Mouse (Mus musculus): ENCODE measurements around the gene Gm49354. TPM values are rescaled to one million over a fixed set of nuclear protein-coding genes. Genes with fewer than 3 reads are reported as not detected.

Gm49354 gene
- polyA plus RNA-seq, 2 experiments = not detected

GRCm38 (mm10) chr13:59746711-59747110 is 35.3 kb downstream of the Gm49354 start, which contains the start of gene 1700014D04Rik:
Gene 1700014D04Rik (minus strand): TSS chr13:59746752.
- no peak for ATAC-seq (ENCODE audit: low FRiP score, low read depth)
- Histone ChIP-seq H3K9me3 (ENCODE audit: control insufficient read depth, low read length) (no peaks in the 10 kb centered on the region), H3K9ac (ENCODE audit: low read depth, low read length, severe bottlenecking) (no peak within 1 kb of the TSS), H3K4me1 (ENCODE audit: control insufficient read depth, insufficient read depth, low read length) (no peaks in the 10 kb centered on the region), H3K4me2 (replicated peaks; ENCODE audit: low read depth, low read length, severe bottlenecking) (no peak within 1 kb of the TSS), H3K27ac (replicated peaks; ENCODE audit: low read depth, low read length) (no peak within 1 kb of the TSS), H3K27me3 (ENCODE audit: control insufficient read depth, insufficient read depth, low read length) (no peaks in the 10 kb centered on the region), H3K4me3 (replicated peaks; ENCODE audit: low read length) (no peak within 1 kb of the TSS), H3K36me3 (ENCODE audit: control insufficient read depth, insufficient read depth, low read length) (no peaks in the 10 kb centered on the region)
- DNase-seq (ENCODE audit: low spot score) = no peak
- 78% methylated on average over 9 of the region's 9 CpGs for whole genome bisulfite sequencing
- no peak for TF ChIP-seq POLR2A (IDR thresholded peaks at IDR 0.05; ENCODE audit: borderline replicate concordance, extremely low read depth, insufficient read depth, insufficient read length)

GRCm38 (mm10) chr13:59746164-59746563 is 35.9 kb downstream of the Gm49354 start:
- DNase-seq (ENCODE audit: low spot score) (no peak), ATAC-seq (ENCODE audit: low FRiP score, low read depth) (no peak)
- Histone ChIP-seq H3K36me3 (ENCODE audit: control insufficient read depth, insufficient read depth, low read length) (no peaks in the 10 kb centered on the region), H3K27ac (replicated peaks; ENCODE audit: low read depth, low read length) (no peak overlapping the region), H3K4me3 (replicated peaks; ENCODE audit: low read length) (no peak overlapping the region), H3K9ac (ENCODE audit: low read depth, low read length, severe bottlenecking) (no peak overlapping the region), H3K4me2 (replicated peaks; ENCODE audit: low read depth, low read length, severe bottlenecking) (no peak overlapping the region), H3K27me3 (ENCODE audit: control insufficient read depth, insufficient read depth, low read length) (no peaks in the 10 kb centered on the region), H3K4me1 (ENCODE audit: control insufficient read depth, insufficient read depth, low read length) (no peaks in the 10 kb centered on the region), H3K9me3 (ENCODE audit: control insufficient read depth, low read length) (no peaks in the 10 kb centered on the region)
- no peak for TF ChIP-seq POLR2A (IDR thresholded peaks at IDR 0.05; ENCODE audit: borderline replicate concordance, extremely low read depth, insufficient read depth, insufficient read length)
- WGBS = 71% methylated on average over 6 of the region's 6 CpGs

DNA sequence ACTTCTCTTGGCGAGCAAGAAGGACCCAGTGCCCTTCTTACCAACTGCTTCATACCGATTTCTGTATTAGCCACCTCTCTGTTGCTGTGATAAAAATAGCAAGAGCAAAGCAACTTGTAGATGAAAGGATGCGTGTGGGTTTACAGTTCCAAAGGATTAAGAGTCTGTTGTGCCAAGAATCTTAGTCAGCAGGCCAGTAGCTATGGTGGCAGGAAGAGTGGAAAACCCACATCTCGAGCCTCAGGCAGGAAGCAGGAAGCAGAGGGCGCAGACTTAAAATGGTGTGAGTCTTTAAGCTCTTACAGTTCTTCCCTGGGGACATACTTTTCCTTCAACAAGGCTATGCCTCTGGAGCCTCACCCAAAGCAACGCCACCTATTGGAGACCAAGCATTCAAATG is 36.6 kb downstream of the Gm49354 start:
- TF ChIP-seq POLR2A (IDR thresholded peaks at IDR 0.05; ENCODE audit: borderline replicate concordance, extremely low read depth, insufficient read depth, insufficient read length) = no peak
- Histone ChIP-seq H3K27ac (replicated peaks; ENCODE audit: low read depth, low read length) (no peak overlapping the region), H3K36me3 (ENCODE audit: control insufficient read depth, insufficient read depth, low read length) (no peaks in the 10 kb centered on the region), H3K4me2 (replicated peaks; ENCODE audit: low read depth, low read length, severe bottlenecking) (no peak overlapping the region), H3K4me1 (ENCODE audit: control insufficient read depth, insufficient read depth, low read length) (no peaks in the 10 kb centered on the region), H3K4me3 (replicated peaks; ENCODE audit: low read length) (no peak overlapping the region), H3K9ac (ENCODE audit: low read depth, low read length, severe bottlenecking) (no peak overlapping the region), H3K27me3 (ENCODE audit: control insufficient read depth, insufficient read depth, low read length) (no peaks in the 10 kb centered on the region), H3K9me3 (ENCODE audit: control insufficient read depth, low read length) (no peaks in the 10 kb centered on the region)
- ATAC-seq (ENCODE audit: low FRiP score, low read depth) (no peak), DNase-seq (ENCODE audit: low spot score) (no peak)
- WGBS = 84% methylated on average over 6 of the region's 6 CpGs

- H3K27me3 ChIP-seq (ENCODE audit: control insufficient read depth, insufficient read depth, low read length) = no peaks in the 10 kb centered on the region
- 77% methylated on average over 10 of the region's 10 CpGs for WGBS
- H3K4me1 ChIP-seq (ENCODE audit: control insufficient read depth, insufficient read depth, low read length) = no peaks in the 10 kb centered on the region
- no peak overlapping the region for H3K4me3 ChIP-seq (replicated peaks; ENCODE audit: low read length)
- ATAC-seq (ENCODE audit: low FRiP score, low read depth) = no peak
- H3K4me2 ChIP-seq (replicated peaks; ENCODE audit: low read depth, low read length, severe bottlenecking) = no peak overlapping the region
- DNase-seq (ENCODE audit: low spot score) = no peak
- H3K9me3 ChIP-seq (ENCODE audit: control insufficient read depth, low read length) = no peaks in the 10 kb centered on the region
- H3K27ac ChIP-seq (replicated peaks; ENCODE audit: low read depth, low read length) = no peak overlapping the region
- no peak for TF ChIP-seq POLR2A (IDR thresholded peaks at IDR 0.05; ENCODE audit: borderline replicate concordance, extremely low read depth, insufficient read depth, insufficient read length)
- no peak overlapping the region for H3K9ac ChIP-seq (ENCODE audit: low read depth, low read length, severe bottlenecking)
- no peaks in the 10 kb centered on the region for H3K36me3 ChIP-seq (ENCODE audit: control insufficient read depth, insufficient read depth, low read length)
Observed at GRCm38 (mm10) chr13:59741697-59742096, 40.3 kb downstream of the Gm49354 start.

GRCm38 (mm10) chr13:59741096-59741495 is 40.9 kb downstream of the Gm49354 start:
- H3K4me1 ChIP-seq (ENCODE audit: control insufficient read depth, insufficient read depth, low read length) = no peaks in the 10 kb centered on the region
- DNase-seq (ENCODE audit: low spot score) (no peak), ATAC-seq (ENCODE audit: low FRiP score, low read depth) (no peak)
- H3K4me3 ChIP-seq (replicated peaks; ENCODE audit: low read length) = no peak overlapping the region
- WGBS = 82% methylated on average over 11 of the region's 11 CpGs
- no peak overlapping the region for H3K4me2 ChIP-seq (replicated peaks; ENCODE audit: low read depth, low read length, severe bottlenecking)
- H3K9ac ChIP-seq (ENCODE audit: low read depth, low read length, severe bottlenecking) = no peak overlapping the region
- H3K36me3 ChIP-seq (ENCODE audit: control insufficient read depth, insufficient read depth, low read length) = no peaks in the 10 kb centered on the region
- H3K27ac ChIP-seq (replicated peaks; ENCODE audit: low read depth, low read length) = no peak overlapping the region
- H3K9me3 ChIP-seq (ENCODE audit: control insufficient read depth, low read length) = no peaks in the 10 kb centered on the region
- TF ChIP-seq POLR2A (IDR thresholded peaks at IDR 0.05; ENCODE audit: borderline replicate concordance, extremely low read depth, insufficient read depth, insufficient read length) = no peak
- H3K27me3 ChIP-seq (ENCODE audit: control insufficient read depth, insufficient read depth, low read length) = no peaks in the 10 kb centered on the region

GRCm38 (mm10) chr13:59739397-59739796 is 42.6 kb downstream of the Gm49354 start:
- Histone ChIP-seq H3K9me3 (ENCODE audit: control insufficient read depth, low read length) (no peaks in the 10 kb centered on the region), H3K9ac (ENCODE audit: low read depth, low read length, severe bottlenecking) (no peak overlapping the region), H3K27me3 (ENCODE audit: control insufficient read depth, insufficient read depth, low read length) (no peaks in the 10 kb centered on the region), H3K36me3 (ENCODE audit: control insufficient read depth, insufficient read depth, low read length) (no peaks in the 10 kb centered on the region), H3K4me1 (ENCODE audit: control insufficient read depth, insufficient read depth, low read length) (no peaks in the 10 kb centered on the region), H3K4me2 (replicated peaks; ENCODE audit: low read depth, low read length, severe bottlenecking) (no peak overlapping the region), H3K27ac (replicated peaks; ENCODE audit: low read depth, low read length) (no peak overlapping the region), H3K4me3 (replicated peaks; ENCODE audit: low read length) (no peak overlapping the region)
- WGBS = 88% methylated on average over 4 of the region's 4 CpGs
- DNase-seq (ENCODE audit: low spot score) = no peak
- no peak for ATAC-seq (ENCODE audit: low FRiP score, low read depth)
- no peak for TF ChIP-seq POLR2A (IDR thresholded peaks at IDR 0.05; ENCODE audit: borderline replicate concordance, extremely low read depth, insufficient read depth, insufficient read length)

Data from limb, embryonic 14.5 days (tissue).